In the genomic region with DNA sequence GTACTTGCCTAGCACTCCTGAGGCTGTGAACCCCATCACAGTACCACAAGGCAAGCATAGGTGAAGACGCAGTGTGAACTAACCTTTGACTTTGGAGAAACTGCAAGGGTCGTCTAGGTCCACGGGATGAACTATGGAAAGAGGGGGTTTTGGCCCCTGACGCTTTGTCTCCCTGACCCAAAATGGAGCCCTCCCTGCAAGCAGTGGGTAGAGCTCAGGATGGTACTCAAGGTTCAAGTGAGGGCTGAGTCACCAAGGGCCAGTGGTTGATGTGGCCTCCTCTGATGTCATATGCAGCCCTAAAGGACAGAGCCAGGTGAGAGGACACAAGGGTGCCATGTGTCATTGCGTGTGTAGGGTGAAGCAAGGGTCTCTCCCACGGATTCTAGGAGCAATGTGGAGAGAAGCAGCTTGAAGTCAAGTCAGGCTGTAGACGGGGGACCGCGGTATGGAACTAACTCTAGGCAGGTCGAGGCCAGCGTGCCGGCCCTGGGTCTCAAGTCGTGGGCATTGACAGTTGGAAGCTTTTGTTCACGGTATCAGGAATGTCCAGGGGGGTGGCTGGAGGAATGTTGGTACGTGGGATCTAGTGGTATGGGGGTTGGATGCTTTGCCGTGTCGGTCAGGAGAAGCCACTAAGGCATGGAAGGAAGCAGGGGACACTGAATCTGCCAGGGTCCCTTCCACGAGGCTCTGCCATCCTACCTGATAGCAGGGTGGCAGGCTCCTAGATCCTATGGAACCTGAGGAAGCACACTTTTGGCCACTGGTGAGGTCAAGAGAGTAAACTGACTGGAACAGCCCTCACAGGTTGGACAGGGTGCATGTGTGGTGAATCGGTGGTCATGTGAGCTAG, we compare ENCODE assay signal across 13 mouse cellular contexts. TPM values are rescaled to one million over a fixed set of nuclear protein-coding genes. Genes with fewer than 3 reads are reported as not detected.
DNase-seq lines count a peak whose midpoint lies in the region; ATAC-seq lines count a peak whose summit lies in the region.
"Had no signal": no experiment of that assay in that cellular context is flagged by ENCODE, and none has a peak within 500 bp of the region (broad histone marks: within the 10 kb centered on the region; RNA-seq: fewer than 3 reads in every experiment).

No protein-coding gene starts in this region.

- no peak overlapping the region for H3K9ac ChIP-seq in heart, embryonic 15.5 days
- no peak overlapping the region for H3K9ac ChIP-seq in liver, embryonic 15.5 days
- H3K9ac ChIP-seq: hindbrain, embryonic 13.5 days had no signal

- H3K4me1 ChIP-seq in heart, embryonic 15.5 days (replicated peaks): peaks cover 67% of the 10 kb centered on the region
- H3K4me1 ChIP-seq in liver, embryonic 15.5 days (replicated peaks): peaks cover 53% of the 10 kb centered on the region

- H3K4me2 ChIP-seq in heart, embryonic 15.5 days: no peak overlapping the region
- peak overlapping the region; percentile 97; the same call in 1 of the 2 replicates for H3K4me2 ChIP-seq in liver, embryonic 15.5 days

- 87% methylated on average over 19 of the region's 19 CpGs for WGBS in heart, embryonic 15.5 days
- 86% methylated on average over 19 of the region's 19 CpGs for WGBS in liver, embryonic 15.5 days (ENCODE audit: insufficient replicate concordance)

- no peak overlapping the region for H3K4me3 ChIP-seq in heart, embryonic 15.5 days
- no peak overlapping the region for H3K4me3 ChIP-seq in liver, embryonic 15.5 days (replicated peaks)
- H3K4me3 ChIP-seq: hindbrain, embryonic 13.5 days had no signal

- peaks cover 11% of the 10 kb centered on the region; the same call in 1 of the 2 replicates for H3K36me3 ChIP-seq in heart, embryonic 15.5 days
- H3K36me3 ChIP-seq in liver, embryonic 15.5 days (replicated peaks): peaks cover 35% of the 10 kb centered on the region

- H3K27ac ChIP-seq in heart, embryonic 15.5 days: 0 out of 2 replicates have a peak overlapping the region, but pooled peaks have one; percentile 98
- H3K27ac ChIP-seq in liver, embryonic 15.5 days (replicated peaks): 0 out of 2 replicates have a peak overlapping the region, but pooled peaks have one; percentile 98

- no peaks in the 10 kb centered on the region for H3K27me3 ChIP-seq in heart, embryonic 15.5 days
- no peaks in the 10 kb centered on the region for H3K27me3 ChIP-seq in liver, embryonic 15.5 days
- H3K27me3 ChIP-seq: hindbrain, embryonic 13.5 days had no signal

- ATAC-seq in heart, embryonic 15.5 days (replicated peaks; ENCODE audit: insufficient number of reproducible peaks, insufficient read depth, low FRiP score, low read depth): no peak
- ATAC-seq in liver, embryonic 15.5 days (ENCODE audit: insufficient read depth): no peak

- peak; percentile 10 for DNase-seq in adrenal gland, postnatal 14 days
- no peak for DNase-seq in adrenal gland, postnatal 4 days (ENCODE audit: low spot score in 2 of 2)
- DNase-seq in heart, adult 8-10 months (ENCODE audit: low spot score): no peak
- peak; percentile 44 for DNase-seq in lung, postnatal 36 days
- no peak for DNase-seq in lung, postnatal 25 days (ENCODE audit: low spot score)
- no peak for DNase-seq in embryo, embryonic 10.5 days (ENCODE audit: low spot score)
- DNase-seq: cerebellum, postnatal 10 days; gastrocnemius, postnatal 25 days; layer of hippocampus, adult 9-11 months; thymus, adult 18-20 months had no signal

- H3K9me3 ChIP-seq in heart, embryonic 15.5 days (replicated peaks): no peaks in the 10 kb centered on the region
- no peaks in the 10 kb centered on the region for H3K9me3 ChIP-seq in liver, embryonic 15.5 days (replicated peaks)
- H3K9me3 ChIP-seq: hindbrain, embryonic 13.5 days had no signal

RNA-seq across cellular contexts. Expression of gene Mnt, which starts 9.4 kb away (rescaled TPM):
- total RNA-seq in adrenal gland, postnatal 14 days (2021): 22.8 and 29.9 TPM in 2 replicates
- total RNA-seq in adrenal gland, postnatal 4 days (2021): 10 to 100 TPM; 29.0 to 35.9 TPM
- 3.0 and 3.7 TPM in 2 replicates for polyA plus RNA-seq in heart, embryonic 15.5 days (2015; fragmentation: Nextera tagmentation; extraction: Ambion mirVana)
- 10 to 100 TPM in 3 of 4 experiments, 1 to 10 TPM in 1; 7.4 to 13.4 (median 10.2) TPM for total RNA-seq in heart, adult 8-10 months (2022)
- 1.4 and 1.5 TPM in 2 replicates for polyA plus RNA-seq in liver, embryonic 15.5 days (2015; fragmentation: Nextera tagmentation; extraction: Ambion mirVana)

RNA-seq across cellular contexts. Expression of gene Sgsm2, which starts 56.8 kb away (rescaled TPM):
- 21.3 and 22.4 TPM in 2 replicates for total RNA-seq in adrenal gland, postnatal 14 days (2021)
- 10 to 100 TPM; 26.3 to 31.9 TPM for total RNA-seq in adrenal gland, postnatal 4 days (2021)
- polyA plus RNA-seq in heart, embryonic 15.5 days (2015; fragmentation: Nextera tagmentation; extraction: Ambion mirVana): 3.5 and 5.5 TPM in 2 replicates
- 1 to 10 TPM; 5.3 to 6.4 (median 5.8) TPM for total RNA-seq in heart, adult 8-10 months (2022)
- 1.2 TPM in 2 replicates for polyA plus RNA-seq in liver, embryonic 15.5 days (2015; fragmentation: Nextera tagmentation; extraction: Ambion mirVana)

RNA-seq across cellular contexts. Expression of gene Tsr1, which starts 57.8 kb away (rescaled TPM):
- 42.1 and 44.6 TPM in 2 replicates for total RNA-seq in adrenal gland, postnatal 14 days (2021)
- total RNA-seq in adrenal gland, postnatal 4 days (2021): 10 to 100 TPM; 39.7 to 42.3 TPM
- polyA plus RNA-seq in heart, embryonic 15.5 days (2015; fragmentation: Nextera tagmentation; extraction: Ambion mirVana): 19.2 and 25.9 TPM in 2 replicates
- total RNA-seq in heart, adult 8-10 months (2022): 10 to 100 TPM; 17.5 to 19.3 (median 17.8) TPM
- polyA plus RNA-seq in liver, embryonic 15.5 days (2015; fragmentation: Nextera tagmentation; extraction: Ambion mirVana): 19.7 and 20.0 TPM in 2 replicates

Comparison
In these comparisons a context has a peak if more than half of its experiments do, and no peak if none do; other contexts are left out.
1. DNase-seq: peak in adrenal gland, postnatal 14 days (single experiment) and lung, postnatal 36 days (single experiment); none in adrenal gland, postnatal 4 days (0 of 2), heart, adult 8-10 months (single experiment), lung, postnatal 25 days (single experiment) and embryo, embryonic 10.5 days (single experiment).